Mouse (Mus musculus) kidney, adult 10 weeks (tissue): ENCODE data around the gene Ctsd. TPM values are rescaled to one million over a fixed set of nuclear protein-coding genes. Genes with fewer than 3 reads are reported as not detected.

ENCODE experiments used
- polyA plus RNA-seq: library from polyadenylated mRNA; stranded (reverse); fragments of 350-450 nt; fragmentation: Illumina TruSeq; extraction: RNeasy Lipid Tissue Mini Kit (QIAGEN cat#74804); gene quantifications from one replicate; pipeline ENCODE4 v1.2.3, GENCODE M21; 2014; ENCODE audit warnings: low read depth, low replicate concordance

Ctsd gene
- polyA plus RNA-seq: 46.4 TPM

DNA sequence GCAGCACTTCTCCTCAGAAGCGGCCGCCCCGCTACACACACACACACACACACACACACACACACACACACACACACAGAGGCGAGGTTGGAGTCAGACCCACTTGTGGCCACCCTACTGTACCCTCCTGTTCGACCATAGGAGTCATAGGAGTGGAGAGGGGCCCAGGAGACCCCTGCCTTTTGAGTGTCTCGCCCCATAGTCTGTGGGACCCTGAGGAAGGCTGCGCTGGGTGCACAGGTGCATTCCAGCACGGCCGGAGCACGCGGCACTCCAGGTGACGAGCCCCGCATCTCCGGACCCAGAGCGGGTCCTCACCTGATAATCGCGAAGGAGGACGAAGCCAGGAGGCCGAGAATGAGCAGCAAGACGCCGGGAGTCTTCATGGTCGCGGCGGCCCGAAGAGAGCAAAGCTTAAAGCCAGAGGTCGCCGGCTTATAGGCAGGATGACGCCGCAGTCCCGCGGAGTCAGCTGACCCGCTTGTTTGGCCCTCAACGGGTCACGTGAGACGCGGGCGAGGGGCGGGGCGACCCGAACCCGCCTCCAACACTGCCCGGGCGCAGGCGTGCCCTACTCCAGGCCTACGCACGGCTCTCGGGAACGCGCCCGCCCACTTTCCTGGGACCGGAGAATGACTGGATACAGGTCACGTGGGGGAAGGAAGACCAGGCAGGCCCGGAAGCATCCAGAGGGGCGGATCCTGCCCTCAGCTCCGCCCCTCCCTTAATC is at the start of gene Ctsd:
Gene Ctsd, minus strand, starts transcription at position 620 of the 730 bp plus-strand sequence.

DNA sequence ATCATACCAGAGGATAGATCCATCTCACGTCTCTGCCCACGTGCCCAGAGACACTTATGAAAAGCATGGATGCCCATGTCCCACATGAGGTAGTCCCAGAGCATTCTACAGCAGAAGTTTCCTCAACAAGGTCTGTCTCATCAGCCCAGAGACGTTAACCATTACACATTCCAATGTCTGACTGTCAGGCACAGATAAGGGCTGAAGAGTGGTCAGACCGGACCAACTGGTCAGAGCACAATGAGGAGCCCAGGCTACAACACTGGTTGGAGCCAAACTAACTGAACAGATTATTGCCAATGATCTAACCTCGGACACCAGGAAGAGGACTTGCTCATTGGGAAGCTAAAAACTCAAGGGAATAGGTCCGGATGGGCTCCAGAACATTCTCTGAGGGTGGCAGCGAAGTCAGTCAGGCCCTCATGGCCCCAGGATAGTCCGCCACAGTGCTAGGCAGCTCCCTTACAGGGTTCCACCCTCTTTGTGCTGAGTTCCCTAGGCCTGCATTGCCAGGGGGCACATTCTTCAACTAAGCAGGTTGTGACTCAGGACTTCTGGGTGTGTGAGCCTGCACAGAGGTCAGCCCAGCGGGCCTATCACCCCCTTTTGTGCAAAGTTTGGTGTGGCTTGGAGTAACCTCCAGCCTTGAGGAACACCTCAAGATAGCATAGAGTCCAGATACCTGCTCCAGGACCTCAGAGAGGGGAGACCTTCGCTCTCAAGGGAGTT is 46.5 kb upstream of the Ctsd start, which contains the start of gene Syt8:
Gene Syt8, plus strand, starts transcription at position 714 of the 729 bp plus-strand sequence.

DNA sequence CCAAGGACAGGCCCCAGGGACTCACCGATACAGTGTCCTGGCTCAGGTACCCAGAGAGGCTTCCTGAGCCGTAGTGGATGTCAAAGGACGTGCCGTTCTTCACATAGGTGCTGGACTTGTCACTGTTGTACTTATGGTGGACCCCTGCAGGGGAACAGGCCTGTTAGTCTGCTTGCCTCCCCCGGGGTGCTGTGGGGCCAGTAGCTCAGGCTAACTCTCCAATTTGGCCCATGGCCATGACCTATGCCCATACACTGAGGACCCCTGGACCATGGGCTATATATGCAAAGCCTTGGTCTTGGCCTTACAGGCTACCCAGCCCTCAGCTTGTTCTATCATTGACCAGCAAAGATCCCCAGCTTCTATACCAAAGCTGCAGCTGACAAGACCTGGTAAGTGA is 5.3 kb downstream of the Ctsd start, which contains the start of gene Gm49369:
Gene Gm49369, minus strand, starts transcription at position 101 of the 400 bp plus-strand sequence.

DNA sequence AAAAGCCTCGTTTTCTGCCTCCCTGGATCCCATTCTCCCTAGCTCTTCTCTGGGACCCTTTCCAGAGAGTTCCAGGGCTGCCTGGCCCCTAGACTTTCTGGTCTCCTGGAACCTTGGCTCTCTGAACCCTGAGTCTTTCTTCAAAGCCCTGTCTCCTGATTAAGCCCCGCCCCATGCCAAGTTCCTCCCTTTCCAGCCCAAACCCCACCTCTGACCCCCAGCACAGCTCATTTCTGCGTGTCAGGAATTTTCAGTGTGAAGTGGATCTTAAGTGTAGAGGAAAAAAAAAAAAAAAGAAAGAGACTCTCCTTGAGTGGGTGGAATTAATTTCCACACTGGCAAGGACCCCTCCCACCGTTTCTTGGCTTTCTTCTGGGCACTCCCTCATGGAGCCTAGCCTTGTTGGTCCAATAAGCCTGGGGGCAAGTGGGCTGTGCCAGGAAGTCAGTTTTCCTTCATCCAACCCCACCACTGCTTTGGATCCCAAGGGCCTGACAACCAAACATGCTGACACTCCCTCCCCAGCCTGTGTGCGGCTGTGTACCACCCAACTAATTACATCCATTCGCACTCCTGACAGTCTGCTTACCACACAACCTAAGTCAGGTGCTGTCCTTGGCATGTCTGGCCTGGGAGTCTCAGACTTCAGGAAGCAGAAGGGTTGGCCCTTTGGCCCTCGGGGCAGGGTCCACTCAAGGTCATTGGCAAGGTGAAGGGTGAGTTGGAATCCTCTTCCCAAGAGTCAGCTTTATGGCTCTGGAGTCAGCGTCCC is 14.0 kb downstream of the Ctsd start, which contains the start of gene Ifitm10:
Gene Ifitm10, minus strand, starts transcription at position 113 of the 772 bp plus-strand sequence.

Other genes with a start within 250 kb of the Ctsd start
- gene Gm45337, start 243.4 kb downstream of the Ctsd start, polyA plus RNA-seq: not detected
- gene Gm29735, start 230.9 kb downstream of the Ctsd start, polyA plus RNA-seq: not detected
- gene Gm4553, start 222.3 kb downstream of the Ctsd start, polyA plus RNA-seq: not detected
- gene Krtap5-2, start 212.0 kb downstream of the Ctsd start, polyA plus RNA-seq: not detected
- not detected for gene Gm10153, start 197.6 kb downstream of the Ctsd start, polyA plus RNA-seq
- not detected for gene Krtap5-3, start 186.7 kb downstream of the Ctsd start, polyA plus RNA-seq
- gene Gm7579, start 176.2 kb downstream of the Ctsd start, polyA plus RNA-seq: not detected
- gene Krtap5-5, start 158.1 kb downstream of the Ctsd start, polyA plus RNA-seq: not detected
- not detected for gene Gm40460, start 147.0 kb downstream of the Ctsd start, polyA plus RNA-seq
- not detected for gene Gm2431, start 129.7 kb downstream of the Ctsd start, polyA plus RNA-seq
- not detected for gene Gm4559, start 113.7 kb downstream of the Ctsd start, polyA plus RNA-seq
- not detected for gene Krtap5-1, start 90.9 kb downstream of the Ctsd start, polyA plus RNA-seq
- gene Krtap5-4, start 84.5 kb downstream of the Ctsd start, polyA plus RNA-seq: not detected
- gene Ifitm10, start 14.3 kb downstream of the Ctsd start, polyA plus RNA-seq: not detected
- 33.5 TPM for gene Gm49369, start 5.4 kb downstream of the Ctsd start, polyA plus RNA-seq
- gene Syt8, start 46.8 kb upstream of the Ctsd start, polyA plus RNA-seq: not detected
- not detected for gene Tnni2, start 53.8 kb upstream of the Ctsd start, polyA plus RNA-seq
- 1.6 TPM for gene Lsp1, start 72.8 kb upstream of the Ctsd start, polyA plus RNA-seq
- not detected for gene Tnnt3, start 110.8 kb upstream of the Ctsd start, polyA plus RNA-seq
- 1.1 TPM for gene Mrpl23, start 144.6 kb upstream of the Ctsd start, polyA plus RNA-seq